Mouse (Mus musculus) small intestine, adult 2 months (tissue): Measurements from ENCODE around the gene Actl7a. TPM values are rescaled to one million over a fixed set of nuclear protein-coding genes. Genes with fewer than 3 reads are reported as not detected.

Experiments
- H3K27ac ChIP-seq: fragments of 200-500 bp; 2 replicates; pipeline ENCODE4 v1.5.1; 2012; ENCODE audit warnings: low read depth, low read length, control low read depth, inconsistent platforms; ENCODE audit not compliant: insufficient read depth
- H3K27me3 ChIP-seq: fragments of 200-500 bp; 2 replicates; pipeline ENCODE4 v1.6.1; 2012; ENCODE audit warnings: mild to moderate bottlenecking, moderate library complexity, low read length, inconsistent platforms; ENCODE audit not compliant: control insufficient read depth, insufficient read depth
- H3K36me3 ChIP-seq: fragments of 200-500 bp; 2 replicates; pipeline ENCODE4 v1.6.1; 2012; ENCODE audit warnings: mild to moderate bottlenecking, low read length, control low read depth, inconsistent platforms; ENCODE audit not compliant: control insufficient read depth, insufficient read depth
- H3K4me1 ChIP-seq: fragments of 200-500 bp; 2 replicates; pipeline ENCODE4 v1.6.1; 2012; ENCODE audit warnings: low read length, inconsistent platforms, mixed read lengths; ENCODE audit not compliant: control insufficient read depth, insufficient read depth, insufficient read length
- H3K4me3 ChIP-seq: fragments of 200-500 bp; 2 replicates; pipeline ENCODE4 v1.5.1; 2012; ENCODE audit warnings: low read depth, mild to moderate bottlenecking, control low read depth, inconsistent platforms, low read length, moderate library complexity
- CTCF ChIP-seq: fragments of 200-500 bp; IDR thresholded peaks from 2 replicates; pipeline ENCODE4 v1.5.1; 2012; ENCODE audit warnings: low read depth, mild to moderate bottlenecking, control low read depth, inconsistent platforms, low read length, moderate library complexity, mixed read lengths; ENCODE audit not compliant: insufficient replicate concordance, insufficient read length; ENCODE audit errors: extremely low read depth
- POLR2A ChIP-seq: fragments of 200-500 bp; IDR thresholded peaks from 2 replicates; pipeline ENCODE4 v1.6.1; 2012; ENCODE audit warnings: low read depth, mild to moderate bottlenecking, control low read depth, inconsistent platforms, low read length, moderate library complexity
- WGBS: fragments of 180-500 bp; shearing (Covaris S2); methylation state at CpG from one replicate; pipeline ENCODE4 v1.1.7; 2018; 5-methylcytosine and 5-hydroxymethylcytosine counted together
- polyA plus RNA-seq: library from polyadenylated mRNA; depleted of rRNA; stranded (reverse); fragments of >200 nt; gene quantifications from 2 replicates; pipeline ENCODE4 v1.2.3, GENCODE M21; 2012; rRNA removed

The Actl7a gene
- polyA plus RNA-seq, 1 experiment: not detected

- TF ChIP-seq POLR2A (no peak), CTCF (no peak)
- 84% methylated on average over 1 of the region's 1 CpGs for whole genome bisulfite sequencing
- no peaks in the 10 kb centered on the region for H3K4me1 ChIP-seq
- no peak overlapping the region for H3K27ac ChIP-seq
- no peaks in the 10 kb centered on the region for H3K27me3 ChIP-seq
- H3K36me3 ChIP-seq: peaks cover 51% of the 10 kb centered on the region
- no peak overlapping the region for H3K4me3 ChIP-seq
These were observed 14.5 kb downstream of the Actl7a start for GRCm38 (mm10) chr4:56757693-56758092.

- 18% methylated on average over 5 of the region's 5 CpGs for WGBS
- no peak overlapping the region for H3K27ac ChIP-seq
- no peaks in the 10 kb centered on the region for H3K27me3 ChIP-seq
- H3K4me3 ChIP-seq: no peak overlapping the region
- TF ChIP-seq CTCF (no peak), POLR2A (no peak)
- peaks cover 38% of the 10 kb centered on the region for H3K36me3 ChIP-seq
- H3K4me1 ChIP-seq: peaks cover 17% of the 10 kb centered on the region
These were observed 24.7 kb downstream of the Actl7a start for GRCm38 (mm10) chr4:56767861-56768284.

GRCm38 (mm10) chr4:56768913-56769312, 25.7 kb downstream of the Actl7a start:
- no peak for TF ChIP-seq CTCF
- TF ChIP-seq POLR2A: no peak
- Histone ChIP-seq H3K27me3 (no peaks in the 10 kb centered on the region), H3K4me1 (peaks cover 17% of the 10 kb centered on the region), H3K36me3 (peaks cover 42% of the 10 kb centered on the region), H3K4me3 (no peak overlapping the region), H3K27ac (no peak overlapping the region)
- WGBS: 42% methylated on average over 7 of the region's 7 CpGs

GRCm38 (mm10) chr4:56771065-56771464, 27.9 kb downstream of the Actl7a start:
- WGBS: 23% methylated on average over 1 of the region's 1 CpGs
- H3K27me3 ChIP-seq: no peaks in the 10 kb centered on the region
- H3K4me1 ChIP-seq: peaks cover 17% of the 10 kb centered on the region
- H3K27ac ChIP-seq: no peak overlapping the region
- no peak for TF ChIP-seq POLR2A
- TF ChIP-seq CTCF: no peak
- H3K36me3 ChIP-seq: peaks cover 42% of the 10 kb centered on the region
- no peak overlapping the region for H3K4me3 ChIP-seq

GRCm38 (mm10) chr4:56791373-56791772, 48.2 kb downstream of the Actl7a start:
- Histone ChIP-seq H3K27me3 (no peaks in the 10 kb centered on the region), H3K27ac (no peak overlapping the region), H3K4me3 (no peak overlapping the region), H3K36me3 (peaks cover 55% of the 10 kb centered on the region), H3K4me1 (no peaks in the 10 kb centered on the region)
- 26% methylated on average over 1 of the region's 1 CpGs for WGBS
- TF ChIP-seq POLR2A (no peak), CTCF (peak; percentile 42; the same call in 1 of the 2 replicates)

Other genes with a start within 250 kb of the Actl7a start
- gene Gm26657, start 3.3 kb upstream of the Actl7a start, polyA plus RNA-seq: not detected in 2 replicates
- gene Actl7b, start 2.0 kb upstream of the Actl7a start, polyA plus RNA-seq: 0.10 TPM in 1 of 2 replicates, not detected in the other
- gene Elp1, start 58.9 kb downstream of the Actl7a start, polyA plus RNA-seq: 1.9 and 2.6 TPM in 2 replicates
- gene Fam206a, start 58.9 kb downstream of the Actl7a start, polyA plus RNA-seq: 0.96 and 1.5 TPM in 2 replicates
- 1.0 and 1.3 TPM in 2 replicates for gene Ctnnal1, start 121.8 kb downstream of the Actl7a start, polyA plus RNA-seq
- gene Tmem245, start 204.0 kb downstream of the Actl7a start, polyA plus RNA-seq: 3.7 and 8.3 TPM in 2 replicates
- gene Frrs1l, start 247.0 kb downstream of the Actl7a start, polyA plus RNA-seq: 0.01 and 0.05 TPM in 2 replicates